Mouse (Mus musculus) small intestine, adult 2 months (tissue): ENCODE measurements around the gene Rcl1.

Experiments used
- CTCF ChIP-seq: fragments of 200-500 bp; IDR thresholded peaks from 2 replicates; pipeline ENCODE4 v1.5.1; 2012; ENCODE audit warnings: low read depth, mild to moderate bottlenecking, control low read depth, inconsistent platforms, low read length, moderate library complexity, mixed read lengths; ENCODE audit not compliant: insufficient replicate concordance, insufficient read length; ENCODE audit errors: extremely low read depth
- POLR2A ChIP-seq: fragments of 200-500 bp; IDR thresholded peaks from 2 replicates; pipeline ENCODE4 v1.6.1; 2012; ENCODE audit warnings: low read depth, mild to moderate bottlenecking, control low read depth, inconsistent platforms, low read length, moderate library complexity

- TF ChIP-seq CTCF, result no peak
- TF ChIP-seq POLR2A, result no peak
These were observed 44.2 kb downstream of the Rcl1 start for GRCm38 (mm10) chr19:29145421-29145820.
